Mouse (Mus musculus) frontal cortex, postnatal 25 days (tissue): Measurements from ENCODE around the gene Tagln2.

Source experiments
- DNase-seq, 2 experiments: peaks; one replicate each; pipeline ENCODE4 v3.0.0; 2022; ENCODE audit warnings: low spot score in 2 of 2

The Tagln2 gene

DNA sequence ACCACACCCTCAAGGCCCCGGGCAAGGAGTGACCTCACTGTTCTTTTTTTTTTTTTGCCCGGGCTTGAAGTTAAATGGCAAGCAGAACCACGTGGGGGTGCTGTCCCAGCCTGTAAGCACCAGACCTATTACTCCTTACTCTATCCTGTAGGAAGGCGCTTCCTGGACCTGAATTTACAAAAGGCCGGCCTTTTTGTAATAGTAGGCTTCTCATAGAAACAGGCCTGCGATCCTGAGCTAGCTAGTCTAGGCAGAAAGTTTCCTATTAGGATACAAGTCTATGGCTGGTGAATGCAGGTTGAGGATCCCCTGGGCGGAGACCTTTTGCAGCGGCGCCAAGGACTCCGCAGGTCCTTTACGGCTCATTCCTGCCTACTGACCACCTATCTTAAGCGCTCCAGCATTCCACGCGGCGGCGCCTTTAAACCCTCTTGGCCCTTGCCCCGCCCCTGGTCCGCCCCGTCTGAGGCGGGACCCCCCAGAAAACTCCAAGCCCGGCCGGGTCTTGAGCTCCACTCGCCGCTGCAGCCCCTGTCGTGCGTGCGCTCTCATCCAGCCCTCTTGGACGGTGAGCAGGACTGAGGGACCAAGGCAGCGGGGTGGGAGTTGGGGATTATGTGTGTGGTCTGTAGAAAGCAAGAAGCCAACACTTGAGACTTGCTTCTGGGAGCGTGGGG lies at the start of gene Tagln2:
Gene Tagln2 (plus strand): TSS at position 283 of the 677 bp plus-strand sequence.
- no peak for DNase-seq

DNA sequence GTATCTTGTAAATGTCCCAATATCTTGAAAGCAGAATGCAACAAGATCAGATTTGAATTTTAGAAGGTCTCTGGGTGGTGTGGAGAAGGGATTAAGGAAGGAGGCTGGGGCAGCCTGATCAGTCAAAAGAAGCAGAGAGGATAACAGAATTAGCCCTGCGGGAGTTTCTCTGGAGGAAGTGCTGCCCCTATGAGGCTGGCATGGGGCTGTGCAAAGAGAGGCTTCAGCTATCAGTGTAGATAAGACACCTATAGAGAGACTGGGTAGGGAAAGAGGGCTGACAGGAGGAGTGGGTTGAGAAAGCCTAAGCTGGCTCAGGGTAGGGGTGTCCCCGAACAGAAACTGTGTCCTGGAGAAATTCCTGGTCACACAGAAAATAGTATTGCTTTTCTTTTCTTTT lies 49.6 kb upstream of the Tagln2 start:
- DNase-seq = no peak

DNA sequence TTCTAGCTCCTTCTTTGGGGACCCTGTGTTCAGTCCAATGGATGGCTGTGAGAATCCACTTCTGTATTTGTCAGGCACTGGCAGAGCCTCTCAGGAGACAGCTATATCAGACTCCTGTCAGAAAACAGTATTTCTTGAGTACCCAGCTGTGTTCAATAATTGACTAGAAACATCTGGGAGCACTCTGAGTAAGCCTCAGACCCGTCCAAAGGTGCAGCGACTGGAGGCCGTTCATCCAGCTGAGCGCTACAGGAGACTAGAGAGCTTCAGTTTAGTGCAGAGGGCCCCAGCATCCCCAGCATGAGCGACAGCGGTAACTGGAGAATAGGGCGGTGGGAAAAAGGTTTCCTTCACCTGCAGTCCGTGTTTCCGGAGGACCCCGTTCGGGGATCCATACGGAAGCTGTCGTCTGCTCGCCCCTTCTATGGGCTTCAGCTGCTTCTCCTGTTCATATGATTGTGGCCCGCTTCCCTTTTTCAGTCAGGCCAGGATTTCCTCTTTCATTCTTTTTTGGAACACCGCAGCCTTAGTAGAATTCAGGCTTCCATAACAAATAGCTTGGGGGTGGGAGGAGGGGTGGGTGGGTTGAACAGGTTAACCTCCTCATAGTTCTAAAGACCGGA lies 48.9 kb upstream of the Tagln2 start:
- DNase-seq = no peak

DNA sequence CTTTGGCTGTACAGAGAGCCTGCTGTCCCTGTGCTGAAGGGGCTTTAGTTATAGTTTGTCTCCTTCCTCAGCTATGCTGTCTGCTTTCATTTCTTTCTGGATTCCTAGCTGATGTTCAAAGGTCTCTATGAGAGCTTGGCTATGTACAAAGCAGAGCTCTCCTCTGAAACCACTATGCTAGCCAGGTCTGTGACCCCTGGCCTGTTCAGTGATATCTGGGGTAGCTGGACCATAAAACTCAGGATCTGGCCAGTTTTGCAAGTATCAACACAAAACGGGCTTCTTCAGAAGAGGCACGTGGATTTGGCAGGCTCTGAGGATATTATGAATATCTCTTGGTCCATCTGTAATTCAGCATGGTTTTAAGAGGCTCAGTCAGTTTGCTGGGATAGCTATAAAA lies 46.9 kb upstream of the Tagln2 start:
- no peak for DNase-seq

DNA sequence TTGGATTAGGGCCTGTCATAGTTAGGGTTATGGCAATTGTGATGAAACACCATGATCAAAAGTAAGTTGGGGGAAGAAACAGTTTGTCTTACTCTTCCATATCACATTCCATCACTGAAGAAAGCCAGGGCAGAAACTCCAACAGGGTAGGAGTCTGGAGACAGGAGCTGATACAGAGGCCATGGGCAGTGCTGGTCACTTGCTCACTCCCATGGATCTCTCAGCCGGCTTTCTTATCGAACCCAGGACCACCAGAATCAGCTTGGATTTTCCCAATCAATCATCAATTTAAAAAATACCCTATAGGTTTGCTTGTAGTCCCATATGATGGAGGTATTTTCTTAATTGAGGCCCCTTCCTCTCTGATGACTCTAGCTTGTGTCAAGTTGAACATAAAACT lies 46.0 kb upstream of the Tagln2 start:
- no peak for DNase-seq

DNA sequence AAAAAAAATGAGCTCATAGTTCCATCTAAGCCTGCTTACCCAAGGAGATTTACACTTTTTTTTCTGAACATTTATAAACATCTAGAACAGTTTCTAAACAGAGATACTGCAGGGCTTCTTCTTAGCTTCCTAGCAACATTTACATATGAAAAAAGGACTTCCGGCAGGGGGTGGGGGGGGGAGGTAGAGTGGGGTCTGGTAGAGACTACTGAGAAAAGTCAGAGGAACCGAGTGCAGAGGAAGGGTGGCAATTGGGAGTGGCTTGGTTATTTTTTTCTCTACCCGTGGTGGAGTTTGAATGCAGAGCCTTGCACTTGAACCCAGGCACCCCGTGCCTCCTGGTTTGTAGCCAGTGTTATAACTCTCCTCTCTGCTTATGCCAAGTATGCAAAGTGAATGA lies 44.4 kb upstream of the Tagln2 start:
- DNase-seq = no peak

DNA sequence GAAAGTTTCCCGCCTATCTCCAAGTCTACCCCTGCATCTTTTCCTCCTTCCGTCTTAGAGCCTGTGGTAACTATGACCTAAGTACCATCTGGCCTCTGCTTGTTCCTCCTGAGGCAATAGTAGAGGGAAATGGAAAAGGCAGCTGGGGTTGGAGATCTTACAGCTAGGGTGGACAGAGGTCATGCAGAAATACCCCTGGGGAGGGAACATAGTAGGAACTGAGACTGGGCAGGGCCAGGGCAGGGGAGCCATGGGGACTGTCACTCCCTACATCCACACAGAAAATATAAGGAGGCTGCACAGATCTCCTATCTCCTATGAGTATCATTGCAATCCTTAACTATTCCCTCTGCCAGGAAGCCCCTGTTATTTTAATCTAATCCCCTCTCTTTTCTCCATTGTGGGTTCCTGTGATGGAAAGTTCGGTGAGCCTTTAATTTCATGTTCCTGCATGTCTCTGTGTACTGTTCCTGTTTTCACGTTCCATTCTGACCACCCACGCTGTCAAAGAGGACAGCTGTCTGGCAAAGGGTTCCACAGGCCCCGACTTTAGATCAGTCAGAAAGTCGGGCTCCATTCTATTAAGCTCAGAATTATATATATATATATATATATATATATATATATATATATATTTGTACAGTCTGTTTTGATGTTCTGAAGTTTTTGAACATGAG lies 43.7 kb upstream of the Tagln2 start:
- no peak for DNase-seq

DNA sequence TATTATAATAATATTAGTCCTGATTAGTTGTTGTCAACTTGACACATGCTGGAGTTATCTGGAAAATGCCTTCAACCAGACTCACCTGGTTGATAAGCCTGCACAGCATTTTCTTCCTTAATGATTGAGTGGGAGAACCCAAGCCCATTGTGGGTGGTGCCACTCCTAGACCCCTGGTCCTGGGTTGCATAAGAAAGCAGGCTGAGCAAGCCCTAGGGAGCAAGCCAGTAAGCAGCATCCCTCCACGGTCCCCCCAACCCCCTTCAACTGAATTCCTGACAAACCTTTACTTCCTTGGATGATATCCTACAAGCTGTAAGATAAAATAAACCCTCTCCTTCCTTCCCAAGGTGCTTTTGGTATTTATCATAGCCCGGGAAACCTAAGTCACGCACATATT lies 42.7 kb upstream of the Tagln2 start:
- no peak for DNase-seq

DNA sequence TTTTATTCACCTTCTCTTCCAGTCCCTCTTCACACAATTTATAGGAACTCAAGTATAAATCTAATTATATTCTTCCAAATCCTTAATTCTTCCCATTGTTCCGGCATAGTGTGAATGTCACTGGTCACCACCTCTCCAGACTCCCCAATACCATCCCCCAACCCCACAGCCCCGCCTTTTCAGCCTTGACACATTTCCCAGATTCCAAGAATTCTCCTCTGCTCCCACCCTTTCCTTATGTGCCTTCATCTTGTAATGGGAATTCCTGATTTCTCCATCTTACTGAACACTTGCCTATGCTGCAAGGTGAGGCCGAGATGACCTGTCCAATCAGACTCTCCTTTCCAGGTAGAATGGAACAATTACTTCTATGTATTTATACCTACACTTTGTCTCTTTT lies 41.8 kb upstream of the Tagln2 start:
- no peak for DNase-seq

DNA sequence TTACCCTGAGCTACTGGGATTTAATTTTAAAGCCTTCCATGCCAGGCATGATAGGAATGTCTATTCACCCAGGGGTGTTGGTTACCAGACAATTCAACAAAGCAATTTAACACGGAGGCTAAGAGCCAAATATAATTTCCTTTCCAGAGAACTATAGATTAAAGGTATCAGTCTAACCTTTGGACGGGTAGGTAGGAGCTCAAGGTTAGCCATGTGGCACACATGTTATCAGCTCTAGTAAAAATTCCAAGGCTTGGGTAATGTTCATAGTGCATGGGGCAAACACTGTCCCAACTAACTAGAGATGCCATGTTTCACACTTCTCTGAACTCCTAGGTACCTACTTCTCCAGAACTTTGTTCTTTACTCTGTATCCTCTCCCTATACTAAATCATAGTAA lies 38.2 kb upstream of the Tagln2 start:
- DNase-seq = no peak

DNA sequence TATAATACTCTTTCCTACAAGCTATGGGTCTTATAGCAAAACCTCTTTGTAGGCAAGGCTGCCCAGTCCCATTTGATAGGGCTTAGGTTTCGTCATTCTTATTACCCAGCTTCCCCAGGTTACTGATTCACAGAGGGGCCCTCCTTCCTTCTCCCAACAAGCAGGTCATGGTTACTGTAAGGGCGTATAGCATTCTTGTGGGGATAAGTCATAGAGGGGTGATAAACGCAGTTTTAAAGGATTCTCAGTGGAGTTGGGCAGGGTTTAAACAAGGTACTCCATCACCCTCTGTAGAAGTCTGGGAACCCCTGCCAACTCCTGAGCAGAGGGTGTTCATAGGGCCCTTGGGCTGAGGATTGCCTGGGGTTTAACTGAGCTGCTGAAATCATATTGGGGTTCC lies 37.3 kb upstream of the Tagln2 start:
- DNase-seq = no peak

DNA sequence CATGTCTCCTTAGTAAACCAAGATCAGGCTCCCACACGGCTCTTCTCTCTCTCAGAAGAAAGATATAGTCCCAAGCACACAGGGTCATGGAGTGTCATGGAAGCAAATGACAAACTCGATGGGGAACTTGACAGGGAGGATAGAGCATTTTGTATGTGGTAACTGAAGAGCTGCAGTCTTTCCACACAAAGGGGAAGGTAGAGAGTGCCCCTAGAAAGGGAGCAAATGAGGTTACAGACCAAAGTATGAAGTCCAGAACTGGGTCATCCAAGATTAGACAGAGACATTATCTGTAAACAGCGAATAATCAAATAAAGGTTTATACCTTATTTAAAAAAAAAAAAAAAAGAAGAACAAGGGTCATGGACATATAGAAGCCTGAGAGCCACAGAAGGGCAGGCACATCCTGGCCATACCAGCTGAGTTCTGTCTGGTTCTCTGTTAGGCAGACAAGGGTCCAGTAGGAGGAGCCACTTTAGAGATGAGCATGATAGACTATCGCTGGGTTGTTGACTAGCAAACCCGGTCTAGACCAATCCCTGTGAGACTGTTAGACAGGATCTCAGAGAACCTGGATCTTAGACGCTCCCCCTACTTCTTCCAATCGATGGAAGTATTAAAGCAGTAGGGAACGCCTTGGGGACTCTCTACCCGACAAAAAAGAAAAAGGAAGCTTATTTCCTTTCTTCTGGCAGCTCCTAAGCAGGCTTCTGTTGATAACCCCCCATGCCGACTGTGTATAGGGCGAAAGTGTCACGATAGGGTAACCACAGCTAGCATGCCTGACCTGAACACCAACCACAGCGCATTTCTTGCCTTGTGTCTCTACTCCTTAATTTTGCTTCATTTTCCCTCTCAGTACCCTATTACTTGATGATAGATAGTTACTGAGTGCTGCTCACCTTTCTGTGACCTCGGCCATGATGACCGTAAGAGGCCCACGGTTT lies 36.2 kb upstream of the Tagln2 start:
- DNase-seq = no peak

DNA sequence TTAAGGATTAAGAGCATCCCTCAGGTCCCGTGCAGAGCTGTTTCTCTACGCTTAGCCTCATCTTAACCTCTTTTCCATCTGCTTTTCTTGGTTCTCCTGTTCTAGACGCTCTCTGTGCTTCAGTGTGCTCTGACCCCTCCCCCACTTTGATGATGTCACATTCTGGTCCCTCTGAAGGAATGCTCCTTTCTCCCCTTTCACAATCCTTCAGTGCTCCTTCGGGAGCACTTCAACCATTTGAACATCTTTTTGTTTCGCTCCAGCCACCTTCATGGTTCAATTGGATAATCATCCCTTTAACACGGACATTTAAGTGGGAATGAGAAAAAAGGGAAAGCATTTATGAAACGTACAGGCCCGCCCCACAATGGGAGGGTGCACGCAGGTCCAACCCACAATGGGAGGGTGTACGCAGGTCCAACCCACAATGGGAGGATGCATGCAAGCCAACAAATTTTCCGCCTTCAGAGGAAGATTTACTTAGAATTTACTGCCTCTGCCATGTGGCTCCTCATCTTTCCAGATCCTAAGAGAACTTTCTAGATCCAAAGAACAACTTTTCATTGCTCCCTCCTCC lies 31.5 kb upstream of the Tagln2 start:
- no peak for DNase-seq

DNA sequence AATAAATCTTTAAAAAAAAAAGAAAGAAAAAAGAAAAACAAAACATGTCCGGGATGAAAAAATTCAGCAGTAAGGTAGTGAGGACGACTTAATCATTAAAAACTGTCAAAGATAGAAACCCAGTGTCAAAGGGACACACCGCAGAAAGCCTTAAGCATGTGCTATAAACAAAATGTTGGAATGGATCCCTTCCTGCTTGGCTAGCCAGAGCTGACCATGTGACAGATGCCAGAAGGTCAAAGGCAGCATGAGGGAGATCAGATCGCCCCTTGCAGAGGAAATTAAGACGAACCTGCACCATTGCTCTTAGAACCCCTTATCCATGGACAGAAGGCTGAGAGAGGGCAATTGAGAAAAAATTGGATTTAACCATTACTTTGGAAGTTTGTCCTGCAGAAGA lies 30.5 kb upstream of the Tagln2 start:
- DNase-seq = no peak

DNA sequence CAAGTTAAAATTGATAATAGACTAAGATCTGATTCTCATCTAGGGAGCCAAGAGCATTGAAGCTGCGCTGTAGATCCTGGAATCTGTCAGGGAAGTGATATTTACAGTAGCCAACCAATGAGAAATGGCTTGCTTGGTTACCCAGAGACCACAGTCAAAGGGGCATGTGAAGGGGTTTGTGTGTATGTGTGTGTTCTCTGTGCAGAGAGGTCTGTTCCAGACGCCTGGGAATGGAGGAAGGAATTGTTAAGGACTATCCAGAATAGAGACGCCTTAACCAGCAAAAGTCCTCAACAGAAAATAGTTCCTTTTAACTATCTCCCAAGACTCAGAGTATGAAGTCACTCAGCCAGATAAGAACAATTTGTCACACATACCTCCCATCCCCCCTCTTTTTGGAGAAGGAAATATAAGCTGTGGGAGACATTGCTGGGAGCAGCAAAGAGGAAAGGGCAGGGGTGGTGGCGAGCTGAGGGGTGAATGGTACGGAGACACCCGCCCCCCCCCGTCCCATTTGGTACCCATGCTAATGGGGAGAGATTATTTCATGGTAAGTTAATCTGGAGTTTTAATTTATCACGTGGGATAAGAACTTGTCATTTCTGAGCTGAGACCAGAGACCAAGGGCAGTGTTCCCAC lies 29.9 kb upstream of the Tagln2 start:
- no peak for DNase-seq

DNA sequence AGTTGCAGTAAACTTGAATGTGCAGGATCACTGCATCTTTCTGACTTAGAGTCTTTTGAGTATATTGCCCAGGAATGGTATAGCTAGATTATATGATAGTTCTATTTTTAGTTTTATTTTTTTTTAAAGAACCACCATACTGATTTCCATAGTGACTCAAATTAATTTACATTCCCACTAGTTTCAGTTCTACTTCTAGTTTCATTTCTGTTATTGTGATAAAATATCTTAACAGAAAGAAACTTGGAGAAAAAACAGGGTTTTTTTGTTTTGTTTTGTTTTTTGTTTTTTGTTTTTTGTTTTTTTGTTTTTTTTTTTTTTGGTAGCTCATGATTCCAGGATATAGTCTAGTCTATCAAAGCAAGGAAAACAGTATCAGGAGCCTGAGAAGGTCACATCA lies 26.9 kb upstream of the Tagln2 start:
- no peak for DNase-seq

DNA sequence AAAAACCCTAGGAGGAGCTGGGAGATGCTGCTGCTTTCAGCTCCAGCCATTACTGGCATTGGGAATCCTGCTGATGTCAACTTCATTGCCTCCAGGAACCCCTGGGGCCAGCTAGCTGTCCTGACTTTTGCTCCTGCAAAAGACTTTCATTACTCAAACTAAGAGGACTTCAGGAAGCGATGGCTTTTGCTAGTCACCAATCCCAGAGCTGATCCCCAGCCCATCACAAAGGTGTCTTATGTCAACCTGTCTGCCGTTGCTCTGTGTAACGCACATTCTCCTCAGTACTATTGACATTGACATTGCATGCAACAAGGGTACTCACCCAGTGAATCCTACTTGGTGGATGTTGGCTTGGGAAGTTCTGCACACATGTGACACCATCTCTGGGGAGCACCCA lies 25.7 kb upstream of the Tagln2 start:
- DNase-seq = no peak

DNA sequence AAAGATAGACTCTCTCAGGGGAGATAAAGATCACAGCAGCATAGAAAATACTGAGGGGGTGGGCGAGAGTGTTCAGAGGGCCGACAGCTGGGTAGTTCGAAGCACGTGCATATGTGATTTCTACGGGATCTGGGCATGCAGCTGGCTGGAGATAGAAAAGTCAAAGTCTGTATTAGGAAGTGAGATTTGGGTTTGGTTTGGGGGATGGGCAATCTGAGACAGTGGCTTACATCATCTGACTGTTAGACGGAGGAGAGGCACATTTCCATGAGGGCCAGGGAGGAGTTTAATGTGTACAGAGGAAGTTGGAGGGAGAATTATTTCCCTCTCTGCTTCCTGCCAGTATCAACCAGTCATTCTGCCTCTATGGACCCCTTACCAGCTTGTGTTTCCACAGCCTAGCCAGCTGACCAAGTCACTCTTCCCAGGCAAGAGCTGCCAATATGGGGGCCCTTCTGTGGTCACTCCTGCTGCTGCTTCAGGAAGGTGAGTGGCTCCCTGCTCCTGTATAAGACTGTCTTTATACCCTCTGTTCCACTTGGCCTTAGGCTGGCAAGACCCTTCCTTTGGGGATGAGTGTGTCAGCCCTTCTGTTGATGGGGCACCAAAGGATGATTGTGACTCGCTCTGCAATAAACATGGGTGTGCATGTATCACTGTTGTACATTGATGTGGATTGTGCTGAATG lies 24.6 kb upstream of the Tagln2 start, which contains the start of gene Slamf9:
Gene Slamf9 (plus strand): TSS at position 305 of the 688 bp plus-strand sequence.
- no peak for DNase-seq

DNA sequence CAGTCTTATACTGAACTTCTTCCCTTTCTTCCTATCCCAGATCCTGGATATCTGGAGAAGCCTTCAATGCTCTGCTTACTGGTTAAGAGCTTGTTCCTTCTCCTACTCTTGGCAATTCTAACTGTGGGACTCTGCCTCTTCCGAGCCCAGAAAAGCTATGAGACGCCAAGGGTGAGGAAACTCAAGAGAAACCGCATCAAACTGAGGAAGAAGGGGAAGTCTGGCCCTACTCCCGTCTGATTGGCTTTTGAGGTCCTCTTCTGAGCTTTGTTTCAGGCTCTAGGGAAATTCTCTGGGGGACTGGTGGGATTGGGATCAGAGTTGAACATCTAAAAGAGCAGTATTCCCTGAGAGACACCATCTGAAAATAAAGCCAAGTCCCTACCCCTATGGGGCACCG lies 21.8 kb upstream of the Tagln2 start:
- no peak for DNase-seq

DNA sequence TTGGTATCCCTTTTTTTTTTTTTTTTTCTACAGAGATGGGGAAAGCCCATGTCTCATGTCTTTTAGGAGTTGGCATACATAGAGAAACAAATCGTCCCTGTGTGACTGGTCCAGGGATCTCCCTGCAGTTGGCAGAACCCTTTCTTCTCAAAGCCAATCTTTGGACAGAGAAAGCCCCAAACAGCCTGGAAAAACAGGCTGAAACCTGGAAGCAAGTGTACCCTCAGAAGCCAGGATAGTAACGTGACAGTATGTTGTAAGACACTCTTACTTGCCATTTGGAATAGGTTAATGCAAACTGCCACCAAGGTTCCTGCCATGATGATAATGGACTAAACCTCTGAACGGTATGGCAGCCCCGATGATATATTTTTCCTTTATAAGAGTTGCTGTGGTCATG lies 19.5 kb upstream of the Tagln2 start:
- no peak for DNase-seq

DNA sequence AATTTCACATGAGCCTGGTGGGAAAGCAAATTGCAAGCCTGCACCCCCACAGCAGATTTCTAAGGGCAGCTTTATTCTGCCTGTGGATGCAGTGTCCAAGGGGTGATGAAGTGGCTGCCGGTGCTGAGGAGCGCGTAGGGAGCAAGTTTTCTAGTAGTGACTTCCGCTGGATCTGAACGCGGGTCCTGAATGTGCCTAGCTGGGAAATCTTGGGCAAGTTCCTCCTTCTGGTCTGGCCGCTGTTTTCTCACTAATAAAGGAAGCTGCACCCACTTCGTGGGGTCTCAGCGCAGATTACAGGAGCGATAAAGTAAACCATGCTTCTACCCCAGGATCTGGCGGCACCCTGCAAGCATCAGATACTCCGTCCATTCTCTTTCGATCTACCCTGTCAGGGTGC lies 18.7 kb upstream of the Tagln2 start:
- no peak for DNase-seq
